Mouse (Mus musculus) limb, embryonic 12.5 days (tissue): ENCODE data around the gene Eif2ak1. TPM values are rescaled to one million over a fixed set of nuclear protein-coding genes. Genes with fewer than 3 reads are reported as not detected.

Experiments
- ATAC-seq: fragments of 200-750 bp; cut with Nextera tagmentation; 2 replicates; pipeline ENCODE4 v1.8.0; 2017; ENCODE audit warnings: low read depth, moderate TSS enrichment; ENCODE audit not compliant: insufficient number of reproducible peaks, insufficient read depth, low FRiP score, low TSS enrichment
- H3K27ac ChIP-seq: fragments of 300-500 bp; sonication (generic); 2 replicates; pipeline ENCODE4 v1.5.1; 2016; ENCODE audit warnings: mild to moderate bottlenecking, moderate library complexity
- H3K27me3 ChIP-seq: fragments of 300-500 bp; sonication (generic); 2 replicates; pipeline ENCODE4 v1.6.1; 2016; ENCODE audit warnings: mild to moderate bottlenecking, moderate library complexity
- H3K36me3 ChIP-seq: fragments of 300-500 bp; sonication (generic); 2 replicates; pipeline ENCODE4 v1.6.1; 2016; ENCODE audit warnings: mild to moderate bottlenecking, moderate library complexity
- H3K4me1 ChIP-seq: fragments of 300-500 bp; sonication (generic); replicated peaks from 2 replicates; pipeline ENCODE4 v1.6.1; 2016
- H3K4me2 ChIP-seq: fragments of 300-500 bp; sonication (generic); 2 replicates; pipeline ENCODE4 v1.6.1; 2016; ENCODE audit warnings: mild to moderate bottlenecking, moderate library complexity
- H3K4me3 ChIP-seq: fragments of 300-500 bp; sonication (generic); replicated peaks from 2 replicates; pipeline ENCODE4 v1.5.1; 2016; ENCODE audit warnings: mild to moderate bottlenecking
- H3K9ac ChIP-seq: fragments of 300-500 bp; sonication (generic); replicated peaks from 2 replicates; pipeline ENCODE4 v1.6.1; 2016; ENCODE audit warnings: mild to moderate bottlenecking, moderate library complexity
- H3K9me3 ChIP-seq: fragments of 300-500 bp; sonication (generic); 2 replicates; pipeline ENCODE4 v1.6.1; 2016; ENCODE audit warnings: mild to moderate bottlenecking, moderate library complexity
- WGBS: fragments of 180-500 bp; shearing (Covaris S2); methylation state at CpG from one replicate; pipeline ENCODE4 v1.1.7; 2016; 5-methylcytosine and 5-hydroxymethylcytosine counted together
- polyA plus RNA-seq: library from polyadenylated mRNA; unstranded; fragments of >200 nt; fragmentation: Nextera tagmentation; extraction: Ambion mirVana; gene quantifications from 2 replicates; pipeline ENCODE4 v1.2.1, GENCODE M21; 2016

Eif2ak1 gene
- polyA plus RNA-seq, 1 experiment from 2014 or later = 47.2 TPM

- no peak for ATAC-seq
- H3K36me3 ChIP-seq = peaks cover 79% of the 10 kb centered on the region
- no peaks in the 10 kb centered on the region for H3K27me3 ChIP-seq
- WGBS = 87% methylated on average over 4 of the region's 4 CpGs
- H3K4me1 ChIP-seq = peaks cover 9% of the 10 kb centered on the region
- no peak overlapping the region for H3K9ac ChIP-seq
- no peak overlapping the region for H3K4me2 ChIP-seq
- H3K4me3 ChIP-seq = no peak overlapping the region
- no peaks in the 10 kb centered on the region for H3K9me3 ChIP-seq
- no peak overlapping the region for H3K27ac ChIP-seq
Observed at GRCm38 (mm10) chr5:143903813-143904212, 86.2 kb downstream of the Eif2ak1 start.

DNA sequence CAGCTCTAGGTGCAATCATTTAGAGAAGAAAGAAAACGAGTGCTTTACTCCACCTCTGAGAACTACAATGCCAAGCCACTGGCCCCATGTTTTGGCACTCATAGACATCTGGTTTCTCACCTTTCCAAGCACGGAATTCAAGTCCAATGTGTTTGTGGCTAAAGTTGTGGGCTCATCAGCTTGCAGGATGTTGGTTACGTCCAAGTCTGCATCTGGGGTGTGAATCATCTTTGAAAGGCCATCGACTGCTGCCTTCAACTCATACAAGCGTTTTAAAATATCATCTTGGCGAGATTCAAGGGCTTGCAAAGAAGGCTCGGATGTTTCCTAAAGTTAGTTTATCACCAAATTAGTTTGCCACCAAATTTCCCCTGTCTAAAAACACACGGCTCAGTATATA is 88.8 kb downstream of the Eif2ak1 start:
- Histone ChIP-seq H3K9ac (no peak overlapping the region), H3K4me2 (no peak overlapping the region), H3K36me3 (peaks cover 52% of the 10 kb centered on the region), H3K27me3 (no peaks in the 10 kb centered on the region), H3K9me3 (no peaks in the 10 kb centered on the region), H3K4me3 (no peak overlapping the region), H3K4me1 (peaks cover 18% of the 10 kb centered on the region), H3K27ac (no peak overlapping the region)
- WGBS = 81% methylated on average over 8 of the region's 8 CpGs
- ATAC-seq = no peak

- Histone ChIP-seq H3K9ac (peak overlapping the region; percentile 63), H3K9me3 (no peaks in the 10 kb centered on the region), H3K4me1 (peaks cover 18% of the 10 kb centered on the region), H3K27me3 (no peaks in the 10 kb centered on the region), H3K4me3 (peak overlapping the region; percentile 75), H3K36me3 (peaks cover 32% of the 10 kb centered on the region), H3K27ac (peak overlapping the region; percentile 84), H3K4me2 (peak overlapping the region; percentile 67)
- WGBS = 3% methylated on average over 9 of the region's 9 CpGs
- ATAC-seq = no peak
Observed at GRCm38 (mm10) chr5:143908926-143909325, 91.3 kb downstream of the Eif2ak1 start.

DNA sequence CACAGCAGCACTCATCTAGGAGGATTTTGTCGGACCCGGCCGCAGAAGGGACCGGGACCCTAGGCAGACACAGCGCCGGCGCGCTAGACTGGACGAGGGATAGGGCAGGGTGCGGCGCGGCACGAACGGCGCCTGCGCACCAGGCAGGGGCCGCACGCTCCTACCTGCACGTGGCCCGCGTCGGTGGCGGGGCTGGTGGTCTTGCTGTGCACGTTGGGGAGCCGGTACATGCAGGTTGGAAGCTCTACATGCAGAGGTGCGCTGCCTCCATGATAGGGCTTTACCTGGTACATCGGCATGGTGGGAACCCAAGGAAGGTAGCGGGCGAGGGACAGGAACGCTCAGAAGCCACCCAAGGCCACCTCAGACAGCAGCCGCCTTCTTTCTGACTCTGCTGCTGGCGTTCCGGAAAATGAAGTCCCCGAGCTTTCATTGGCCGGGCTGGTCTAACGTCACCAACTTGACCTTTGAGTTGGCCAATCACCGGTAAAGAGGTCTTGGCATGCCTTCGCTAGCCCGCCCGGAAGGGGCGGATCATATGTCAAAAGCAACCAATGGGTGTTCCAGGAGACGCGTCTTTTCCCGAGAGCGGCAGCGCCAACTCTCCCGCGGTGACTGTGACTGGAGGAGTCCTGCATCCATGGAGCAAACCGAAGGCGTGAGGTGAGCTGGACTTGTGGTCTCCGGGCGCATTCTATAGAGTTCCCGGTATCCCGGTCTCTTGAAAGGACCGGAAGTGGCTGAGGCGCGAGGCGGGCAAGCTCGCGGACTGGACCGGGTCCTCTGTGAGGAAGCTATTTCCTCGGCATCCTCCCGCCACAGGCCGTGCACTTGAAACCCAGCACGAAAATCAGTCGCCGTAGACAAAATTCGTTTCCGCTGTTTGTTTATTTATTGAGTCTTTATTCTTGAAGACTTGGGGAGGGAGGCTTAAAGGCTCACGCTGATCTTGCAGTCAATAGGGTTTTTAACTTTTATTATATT is 92.1 kb downstream of the Eif2ak1 start, which contains the start of the genes Aimp2 and Pms2:
Gene Aimp2, minus strand, starts transcription at position 431 of the 984 bp plus-strand sequence.
Gene Pms2, plus strand, starts transcription at position 548 of the 984 bp plus-strand sequence.
- Histone ChIP-seq H3K27ac (peak within 1 kb of the TSS; percentile 84), H3K27me3 (no peaks in the 10 kb centered on the region), H3K9me3 (no peaks in the 10 kb centered on the region), H3K4me3 (peak within 1 kb of the TSS; percentile 75), H3K4me2 (peak within 1 kb of the TSS; percentile 67), H3K36me3 (peaks cover 30% of the 10 kb centered on the region), H3K4me1 (peaks cover 18% of the 10 kb centered on the region), H3K9ac (peak within 1 kb of the TSS; percentile 63)
- under 1% methylated on average over 70 of the region's 70 CpGs for WGBS
- peak; percentile 99 for ATAC-seq

GRCm38 (mm10) chr5:143916221-143916620 is 98.6 kb downstream of the Eif2ak1 start:
- WGBS = 89% methylated on average over 9 of the region's 9 CpGs
- Histone ChIP-seq H3K27me3 (no peaks in the 10 kb centered on the region), H3K36me3 (peaks cover 63% of the 10 kb centered on the region)

DNA sequence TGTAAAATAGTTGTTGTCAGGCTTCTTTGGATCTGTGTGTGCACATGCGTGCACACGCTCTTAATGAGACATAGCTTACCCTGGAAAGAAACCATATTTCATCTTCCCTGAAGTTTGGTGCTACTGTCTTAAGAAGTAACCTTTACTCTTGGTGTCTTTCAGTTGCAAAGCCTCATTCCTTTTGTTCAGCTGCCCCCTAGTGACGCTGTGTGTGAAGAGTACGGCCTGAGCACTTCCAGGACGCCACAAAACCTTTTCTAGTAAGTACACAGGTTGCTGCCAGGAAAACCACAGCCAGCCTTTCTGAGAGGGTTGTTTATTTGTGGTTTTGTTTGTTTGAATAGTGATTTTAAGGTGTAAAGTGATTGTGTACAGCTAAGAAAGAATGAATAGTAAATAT is 99.8 kb downstream of the Eif2ak1 start:
- Histone ChIP-seq H3K27me3 (no peaks in the 10 kb centered on the region), H3K27ac (no peak overlapping the region), H3K4me3 (no peak overlapping the region), H3K4me2 (no peak overlapping the region), H3K9me3 (no peaks in the 10 kb centered on the region), H3K36me3 (peaks cover 72% of the 10 kb centered on the region), H3K4me1 (no peaks in the 10 kb centered on the region), H3K9ac (no peak overlapping the region)
- 59% methylated on average over 5 of the region's 5 CpGs for WGBS
- ATAC-seq = no peak

More at GRCm38 (mm10) chr5:143916221-143916620, 98.6 kb downstream of the Eif2ak1 start:
- no peak overlapping the region for H3K4me2 ChIP-seq
- H3K9ac ChIP-seq = no peak overlapping the region
- H3K27ac ChIP-seq = no peak overlapping the region
- H3K4me3 ChIP-seq = no peak overlapping the region
- no peaks in the 10 kb centered on the region for H3K9me3 ChIP-seq
- ATAC-seq = no peak
- no peaks in the 10 kb centered on the region for H3K4me1 ChIP-seq

DNA sequence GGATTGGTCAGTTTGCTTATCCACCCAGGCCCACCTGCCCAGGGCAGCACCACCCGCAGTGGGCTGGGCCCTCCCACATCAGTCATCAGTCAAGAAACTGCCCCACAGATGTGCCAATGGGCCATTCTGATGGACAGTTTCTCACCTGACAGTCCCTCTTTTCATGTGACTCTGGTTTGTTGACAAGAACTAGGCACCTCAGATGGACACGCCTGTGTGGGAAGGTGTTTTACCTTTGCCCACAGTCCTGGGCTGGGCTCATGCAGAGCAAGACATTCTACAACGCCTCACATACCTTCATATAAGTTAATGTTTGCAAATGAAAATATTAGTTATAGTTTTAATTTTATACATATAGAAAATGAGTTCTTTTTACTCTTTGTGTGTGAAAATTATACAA is 100.5 kb downstream of the Eif2ak1 start:
- Histone ChIP-seq H3K36me3 (peaks cover 79% of the 10 kb centered on the region), H3K27me3 (no peaks in the 10 kb centered on the region), H3K9ac (no peak overlapping the region), H3K9me3 (no peaks in the 10 kb centered on the region), H3K4me3 (no peak overlapping the region), H3K4me2 (no peak overlapping the region), H3K27ac (no peak overlapping the region), H3K4me1 (no peaks in the 10 kb centered on the region)
- ATAC-seq = no peak
- 94% methylated on average over 3 of the region's 3 CpGs for WGBS

DNA sequence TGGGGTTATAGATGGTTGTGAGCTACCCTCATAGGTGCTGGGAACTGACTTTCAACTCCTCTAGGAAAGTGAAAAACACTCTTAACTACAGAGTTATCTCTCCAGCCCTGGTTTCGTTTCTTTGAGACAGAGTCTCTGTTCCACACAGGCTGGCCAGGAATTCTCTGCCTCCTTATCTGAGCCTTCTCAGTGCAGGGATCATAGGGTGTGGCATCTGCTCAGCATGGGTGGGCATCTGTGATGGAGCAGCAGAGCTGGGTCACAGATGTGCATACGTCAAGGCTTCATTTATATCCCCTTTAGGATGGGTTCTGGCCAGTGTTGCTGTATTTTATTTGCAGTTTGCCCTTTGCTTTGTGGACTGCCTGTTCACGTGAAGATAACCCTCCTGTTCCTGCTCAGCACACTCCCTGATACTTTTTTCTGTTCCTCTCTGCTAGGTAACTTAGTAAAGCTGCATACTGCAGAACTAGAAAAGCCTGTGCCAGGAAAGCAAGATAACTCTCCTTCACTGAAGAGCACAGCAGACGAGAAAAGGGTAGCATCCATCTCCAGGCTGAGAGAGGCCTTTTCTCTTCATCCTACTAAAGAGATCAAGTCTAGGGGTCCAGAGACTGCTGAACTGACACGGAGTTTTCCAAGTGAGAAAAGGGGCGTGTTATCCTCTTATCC is 107.3 kb downstream of the Eif2ak1 start:
- Histone ChIP-seq H3K9me3 (no peaks in the 10 kb centered on the region), H3K27ac (no peak overlapping the region), H3K9ac (no peak overlapping the region), H3K27me3 (no peaks in the 10 kb centered on the region), H3K36me3 (peaks cover 90% of the 10 kb centered on the region), H3K4me2 (no peak overlapping the region), H3K4me3 (no peak overlapping the region), H3K4me1 (no peaks in the 10 kb centered on the region)
- ATAC-seq = no peak
- whole genome bisulfite sequencing = 89% methylated on average over 6 of the region's 6 CpGs

GRCm38 (mm10) chr5:143927875-143928274 is 110.3 kb downstream of the Eif2ak1 start, which contains the start of gene Gm42421:
Gene Gm42421 (plus strand): TSS chr5:143928175.
- 94% methylated on average over 8 of the region's 8 CpGs for WGBS
- no peak within 1 kb of the TSS for H3K4me3 ChIP-seq
- H3K36me3 ChIP-seq = peaks cover 91% of the 10 kb centered on the region
- H3K9me3 ChIP-seq = no peaks in the 10 kb centered on the region
- ATAC-seq = no peak
- no peaks in the 10 kb centered on the region for H3K4me1 ChIP-seq
- H3K27ac ChIP-seq = no peak within 1 kb of the TSS
- no peak within 1 kb of the TSS for H3K9ac ChIP-seq
- H3K27me3 ChIP-seq = no peaks in the 10 kb centered on the region
- no peak within 1 kb of the TSS for H3K4me2 ChIP-seq

DNA sequence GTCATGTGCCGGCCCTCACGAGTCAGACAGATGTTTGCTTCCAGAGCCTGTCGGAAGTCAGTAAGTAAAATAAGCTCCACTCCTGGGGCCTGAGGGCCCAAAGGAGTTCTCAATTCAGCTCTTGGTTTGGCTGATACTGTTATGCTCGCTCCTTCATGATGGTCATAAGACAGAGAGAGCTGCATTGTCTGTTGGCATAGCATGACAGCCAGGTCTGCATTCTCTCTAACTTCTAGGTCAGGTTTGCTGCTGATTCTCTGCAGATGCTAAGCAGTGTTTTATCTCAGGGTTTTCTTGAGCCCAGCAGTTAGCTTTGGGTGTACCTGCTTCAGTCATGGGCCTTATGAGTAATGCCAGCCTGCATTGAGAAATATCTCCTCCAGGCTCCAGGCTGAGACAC is 111.7 kb downstream of the Eif2ak1 start:
- Histone ChIP-seq H3K9me3 (no peaks in the 10 kb centered on the region), H3K4me3 (no peak overlapping the region), H3K4me2 (no peak overlapping the region), H3K4me1 (no peaks in the 10 kb centered on the region), H3K27ac (no peak overlapping the region), H3K27me3 (no peaks in the 10 kb centered on the region), H3K9ac (no peak overlapping the region), H3K36me3 (peaks cover 77% of the 10 kb centered on the region)
- ATAC-seq = no peak
- 86% methylated on average over 4 of the region's 4 CpGs for WGBS

DNA sequence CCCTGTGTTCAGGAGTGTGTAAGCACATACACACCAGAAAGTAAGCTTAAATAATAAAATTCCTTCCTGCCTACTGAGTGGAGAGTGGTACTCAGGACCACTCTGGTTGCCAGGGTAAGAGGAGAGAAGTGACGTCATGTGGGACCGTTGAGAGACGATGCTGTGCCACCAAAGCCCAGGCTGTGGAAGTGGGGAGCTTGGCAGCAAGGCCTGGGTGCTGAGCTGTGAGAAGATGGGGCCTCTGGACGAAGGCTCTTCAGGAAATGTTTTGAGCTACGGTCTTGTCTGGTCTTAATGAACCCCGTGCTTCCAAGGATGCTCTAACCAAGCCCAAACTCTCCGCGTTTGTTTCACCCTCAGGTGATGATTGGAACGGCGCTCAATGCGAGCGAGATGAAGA is 113.1 kb downstream of the Eif2ak1 start:
- no peaks in the 10 kb centered on the region for H3K9me3 ChIP-seq
- H3K4me3 ChIP-seq = no peak overlapping the region
- H3K27ac ChIP-seq = no peak overlapping the region
- 93% methylated on average over 12 of the region's 12 CpGs for WGBS
- ATAC-seq = no peak
- no peaks in the 10 kb centered on the region for H3K27me3 ChIP-seq
- H3K9ac ChIP-seq = no peak overlapping the region
- peaks cover 64% of the 10 kb centered on the region for H3K36me3 ChIP-seq
- no peak overlapping the region for H3K4me2 ChIP-seq
- no peaks in the 10 kb centered on the region for H3K4me1 ChIP-seq
